Mouse (Mus musculus) frontal cortex, postnatal 10 days (tissue): Measurements from ENCODE around the gene Tprn.
A peak's percentile ranks its signal among the peaks of the same experiment; 100 is the strongest.

Source experiments
- DNase-seq, 2 experiments: peaks; one replicate each; pipeline ENCODE4 v3.0.0; 2022; ENCODE audit warnings: low spot score in 2 of 2, mixed read lengths in 1 of 2

Gene Tprn

DNA sequence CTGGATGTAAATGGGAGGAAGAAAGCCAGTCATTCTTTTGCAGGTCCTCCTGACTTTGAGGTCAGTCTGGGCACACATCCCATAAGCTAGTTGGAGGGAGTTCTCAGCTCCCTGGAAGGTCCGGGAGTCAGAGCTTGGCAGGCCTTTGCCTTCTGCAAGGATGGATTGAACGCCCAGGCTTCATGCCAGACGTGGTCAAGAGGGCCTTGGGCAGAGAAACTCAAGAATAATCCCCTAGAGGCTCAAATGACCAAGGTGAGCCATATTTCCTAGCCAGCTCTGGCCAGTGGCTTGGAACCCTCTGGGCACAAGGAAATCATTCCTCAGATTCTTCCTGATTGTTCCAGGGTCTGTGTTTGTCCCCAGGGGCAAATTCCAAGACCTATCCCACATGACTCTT lies 2.4 kb downstream of the Tprn start:
- DNase-seq = peak in 1 of 2 experiments; percentile 9

DNA sequence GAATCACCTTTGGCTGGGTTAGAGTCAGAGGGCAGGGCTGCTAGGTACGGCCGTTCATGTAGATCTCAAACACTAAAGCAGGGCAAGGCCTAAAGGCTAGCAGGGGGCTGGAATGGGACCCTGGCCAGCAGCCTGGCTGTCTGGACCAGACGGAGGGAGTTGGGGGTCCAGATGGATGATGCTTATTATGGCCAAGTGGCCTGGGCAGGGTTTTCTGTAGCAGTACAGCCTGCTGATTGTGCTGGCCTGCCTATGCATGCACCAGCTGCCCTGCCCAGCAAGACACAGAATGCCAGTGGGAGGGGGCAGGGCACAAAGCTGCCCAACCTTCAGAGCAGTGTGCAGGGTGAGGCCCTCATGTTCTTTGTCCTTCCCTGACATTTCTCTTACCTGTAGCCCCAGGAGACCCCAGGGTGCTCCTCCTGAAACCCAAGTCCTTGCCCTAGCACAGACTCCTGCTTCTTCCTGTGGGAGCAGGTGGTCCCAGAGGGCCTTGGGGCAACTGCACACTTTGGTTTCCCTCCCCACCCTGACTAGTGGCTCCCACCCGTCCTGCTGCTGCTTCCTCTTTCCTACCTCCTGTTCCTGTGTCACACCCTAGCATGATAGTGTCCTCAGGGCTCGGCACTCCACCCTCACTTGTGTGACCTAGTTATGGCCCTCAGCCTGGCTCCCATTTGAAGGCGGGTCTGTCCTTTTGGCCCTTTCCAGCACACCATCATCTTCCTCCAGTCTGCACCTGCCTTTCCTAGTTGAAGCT lies 3.7 kb downstream of the Tprn start:
- peak in 1 of 2 experiments; percentile 17 for DNase-seq

DNA sequence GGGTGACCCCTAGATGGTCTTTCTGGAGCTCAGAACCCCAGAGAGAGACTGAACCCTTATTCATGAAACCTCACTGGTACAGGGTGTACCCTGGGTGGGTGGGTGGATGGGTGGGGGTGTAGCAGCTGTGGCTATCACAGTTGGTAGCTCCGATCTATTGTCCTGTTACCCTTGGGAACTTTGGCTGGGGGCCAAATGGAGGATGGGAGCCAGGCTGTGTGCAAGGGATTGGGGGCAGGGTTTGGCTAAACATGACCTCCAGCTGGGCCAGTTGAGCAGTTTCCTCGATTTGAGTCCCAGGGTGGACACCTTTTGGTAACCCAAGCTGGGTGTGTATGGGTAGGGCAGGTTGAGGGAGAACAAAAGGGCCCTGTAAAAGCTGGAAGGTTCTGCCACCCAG lies 4.3 kb downstream of the Tprn start:
- peak in 1 of 2 experiments; percentile 31 for DNase-seq

DNA sequence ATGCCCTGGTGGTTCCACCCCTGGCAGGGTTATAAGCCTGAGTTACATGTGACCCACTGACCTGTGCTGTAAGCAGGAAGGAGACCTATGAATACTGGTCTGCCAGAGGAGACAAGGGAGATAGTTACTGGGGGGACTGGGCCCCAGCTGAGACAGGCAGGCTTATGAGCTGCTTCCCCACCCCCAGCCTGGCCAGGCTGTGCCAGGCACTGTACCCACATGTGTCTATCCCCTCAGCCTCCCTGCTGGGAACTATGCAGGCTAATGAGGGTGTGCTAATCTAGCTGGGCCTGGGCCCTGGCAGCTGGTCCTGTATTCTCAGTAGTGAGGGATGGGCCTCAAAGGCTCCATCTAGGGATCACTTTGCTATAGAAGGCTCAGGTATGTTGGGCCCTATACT lies 4.8 kb downstream of the Tprn start:
- DNase-seq = no peak

DNA sequence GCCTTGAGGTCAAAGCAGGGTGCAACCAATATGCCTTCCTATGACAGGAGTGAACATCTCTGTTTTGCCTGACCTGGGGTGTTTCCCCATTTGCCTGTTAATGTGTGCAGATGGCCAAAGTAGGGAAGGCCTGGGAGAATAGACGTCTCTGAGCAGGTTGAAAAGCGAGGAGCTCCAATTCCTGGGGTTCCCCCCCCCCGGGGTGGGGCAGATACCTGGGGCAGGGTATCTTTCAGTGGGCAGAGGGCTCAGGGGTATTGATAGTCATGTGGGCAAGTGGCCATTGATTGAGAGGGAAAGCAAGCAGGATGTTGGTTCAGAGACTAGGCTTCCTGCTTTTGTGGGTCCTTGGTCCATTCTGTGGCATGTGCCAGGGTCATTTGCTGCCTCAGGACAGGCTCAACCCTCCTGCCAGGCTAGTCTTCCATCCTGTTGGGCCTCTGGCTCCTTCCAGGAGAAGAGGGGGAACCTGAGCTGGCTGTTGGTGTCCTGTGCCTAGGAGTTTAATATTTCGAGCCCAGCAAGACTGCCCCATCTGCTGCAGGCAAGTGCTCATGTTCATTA lies 5.4 kb downstream of the Tprn start:
- DNase-seq = no peak

DNA sequence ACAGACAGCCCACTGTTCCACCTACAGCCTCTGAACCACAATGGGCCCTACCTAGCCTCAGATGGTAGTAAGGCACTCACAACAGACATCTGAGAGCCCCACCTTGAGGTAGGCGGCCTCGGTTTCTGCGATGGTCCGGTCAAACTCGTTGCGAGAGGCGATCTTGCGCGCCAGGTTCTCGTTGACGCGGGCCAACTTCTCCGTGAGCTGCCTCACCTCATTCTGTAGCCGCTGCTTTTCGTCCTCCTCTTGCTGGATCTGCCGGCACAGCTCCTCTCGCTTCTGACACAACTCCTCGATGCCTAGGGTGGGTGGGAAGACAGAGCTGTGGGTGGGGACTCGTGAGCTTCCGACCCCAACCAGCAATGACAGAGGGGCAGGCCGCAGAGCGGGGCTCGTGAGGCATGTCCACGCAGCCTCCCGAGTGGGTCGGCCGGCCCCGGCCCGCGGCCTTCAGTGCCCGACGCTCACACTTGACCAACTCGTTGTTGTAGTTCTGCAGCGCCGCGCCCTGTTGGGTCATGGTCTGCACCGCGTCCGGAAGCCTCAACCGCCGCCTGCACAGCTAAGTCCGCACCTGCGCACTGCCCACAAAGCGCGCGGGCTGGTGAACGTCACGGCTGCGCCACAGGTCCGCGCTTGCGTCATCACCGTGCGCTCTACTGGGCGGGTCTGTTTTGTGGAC lies 9.6 kb downstream of the Tprn start, which contains the start of the genes Ssna1 and Anapc2:
TSS of gene Ssna1 (minus strand) at position 612 of the 685 bp plus-strand sequence.
TSS of gene Anapc2 (plus strand) at position 652 of the 685 bp plus-strand sequence.
- DNase-seq = peak; percentile 93 to 98

DNA sequence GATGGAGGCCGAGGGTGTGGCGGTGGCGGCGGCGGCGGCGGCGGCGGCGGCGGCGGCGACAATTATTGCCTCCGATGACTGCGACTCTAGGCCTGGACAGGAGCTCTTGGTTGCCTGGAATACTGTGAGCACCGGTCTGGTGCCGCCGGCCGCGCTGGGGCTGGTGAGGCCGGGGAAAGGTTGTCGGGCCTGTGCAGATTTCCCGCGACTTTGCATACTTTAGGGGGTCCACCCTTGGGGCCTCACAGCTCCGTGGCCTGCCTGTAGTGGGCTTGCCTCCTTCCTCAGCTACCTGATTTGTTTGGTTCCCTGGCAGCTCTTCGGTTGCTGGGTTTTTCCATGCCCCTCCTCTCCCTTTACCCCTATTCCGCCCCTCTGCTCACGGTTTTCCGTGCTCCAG lies 10.1 kb downstream of the Tprn start:
- DNase-seq = no peak

DNA sequence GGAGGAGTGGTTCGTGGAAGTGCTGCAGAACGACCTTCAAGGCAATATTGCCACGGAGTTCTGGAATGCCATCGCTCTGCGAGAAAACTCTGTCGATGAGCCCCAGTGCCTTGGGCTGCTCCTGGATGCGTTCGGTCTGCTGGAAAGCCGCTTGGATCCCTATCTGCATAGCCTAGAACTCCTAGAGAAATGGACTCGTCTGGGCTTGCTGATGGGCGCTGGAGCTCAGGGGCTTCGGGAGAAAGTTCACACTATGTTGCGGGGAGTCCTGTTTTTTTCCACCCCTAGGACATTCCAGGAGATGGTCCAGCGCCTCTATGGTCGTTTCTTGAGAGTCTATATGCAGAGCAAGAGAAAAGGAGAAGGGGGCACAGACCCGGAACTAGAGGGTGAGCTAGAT lies 10.6 kb downstream of the Tprn start:
- no peak for DNase-seq

DNA sequence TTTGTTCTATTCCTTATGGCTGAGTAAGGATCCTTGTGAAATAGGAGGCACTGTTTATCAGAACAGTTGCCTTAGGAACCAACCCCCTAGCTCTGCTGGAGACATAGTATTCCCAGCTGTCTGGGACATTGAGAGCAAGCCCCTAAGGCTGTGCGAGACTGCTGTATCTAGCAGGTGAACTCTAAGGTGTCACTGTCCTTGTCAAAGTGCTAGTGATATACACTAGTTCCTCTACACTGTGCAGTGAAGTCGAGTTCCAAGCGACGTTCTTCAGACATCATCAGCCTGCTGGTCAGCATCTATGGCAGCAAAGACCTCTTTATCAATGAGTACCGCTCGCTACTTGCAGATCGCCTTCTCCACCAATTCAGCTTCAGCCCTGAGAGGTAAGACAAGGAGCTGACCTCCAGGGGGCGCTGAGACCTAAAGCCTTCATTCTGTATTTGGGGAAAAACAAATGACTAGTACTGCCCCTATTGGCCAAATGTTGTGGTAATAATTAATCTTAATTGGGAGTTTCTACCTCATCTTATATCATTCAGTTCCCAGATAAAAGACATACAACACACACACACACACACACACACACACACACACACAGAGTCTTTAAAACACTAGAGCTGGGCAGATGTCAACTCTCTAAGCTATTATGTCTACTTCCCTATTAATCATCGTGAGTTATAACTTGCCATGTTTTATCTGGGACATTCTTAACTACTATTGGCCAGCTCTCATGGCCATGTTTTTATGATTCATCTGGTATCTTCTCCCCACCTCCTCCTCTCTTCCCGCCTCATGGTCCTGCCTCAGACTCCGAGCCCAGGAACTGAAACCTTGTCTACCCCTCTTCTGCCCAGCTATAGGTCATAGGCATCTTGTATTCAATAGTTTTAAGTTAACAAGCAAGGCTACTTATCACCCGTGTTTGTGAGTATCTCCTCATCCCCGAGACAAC lies 16.8 kb downstream of the Tprn start:
- DNase-seq = peak in 1 of 2 experiments; percentile 72

DNA sequence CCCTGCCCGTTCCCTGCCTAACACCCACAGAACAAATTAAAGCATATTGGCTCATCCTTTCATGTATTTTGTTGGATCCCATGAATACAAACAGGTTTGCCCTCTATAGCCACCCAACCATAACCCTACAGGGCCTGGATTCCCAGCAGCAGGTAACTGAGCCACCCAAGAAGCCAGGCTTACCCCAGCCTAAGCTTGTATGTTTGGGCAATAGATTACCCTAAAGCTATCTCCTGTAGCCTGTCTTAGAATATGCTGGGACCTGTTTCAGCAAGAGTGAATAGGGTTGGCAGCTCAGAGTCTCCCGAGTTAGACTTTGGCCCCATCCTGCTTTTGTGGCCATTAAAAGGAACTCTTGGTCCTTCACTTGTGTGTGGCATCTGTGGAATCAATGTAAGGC lies 23.1 kb downstream of the Tprn start:
- peak in 1 of 2 experiments; percentile 7 for DNase-seq

DNA sequence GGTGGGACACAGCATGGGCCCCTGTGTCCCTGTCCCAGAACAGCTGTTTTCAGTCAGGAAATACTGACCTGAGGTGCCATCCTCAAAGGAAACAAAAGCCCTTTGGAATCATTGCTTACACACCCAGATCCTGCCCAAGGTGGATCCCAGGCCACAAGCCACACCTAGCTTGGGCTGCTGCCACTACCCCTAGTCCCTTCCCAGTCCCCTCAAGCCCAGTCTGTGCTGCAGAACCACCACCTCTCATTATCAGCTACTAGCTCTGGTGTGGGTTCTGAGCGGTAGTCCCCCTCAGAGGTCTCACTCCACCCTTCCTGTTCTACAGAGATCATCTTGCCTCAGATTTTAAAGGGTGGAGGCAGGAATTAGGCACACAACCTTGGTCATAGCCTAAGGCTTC lies 23.9 kb downstream of the Tprn start:
- DNase-seq = peak in 1 of 2 experiments; percentile 9

DNA sequence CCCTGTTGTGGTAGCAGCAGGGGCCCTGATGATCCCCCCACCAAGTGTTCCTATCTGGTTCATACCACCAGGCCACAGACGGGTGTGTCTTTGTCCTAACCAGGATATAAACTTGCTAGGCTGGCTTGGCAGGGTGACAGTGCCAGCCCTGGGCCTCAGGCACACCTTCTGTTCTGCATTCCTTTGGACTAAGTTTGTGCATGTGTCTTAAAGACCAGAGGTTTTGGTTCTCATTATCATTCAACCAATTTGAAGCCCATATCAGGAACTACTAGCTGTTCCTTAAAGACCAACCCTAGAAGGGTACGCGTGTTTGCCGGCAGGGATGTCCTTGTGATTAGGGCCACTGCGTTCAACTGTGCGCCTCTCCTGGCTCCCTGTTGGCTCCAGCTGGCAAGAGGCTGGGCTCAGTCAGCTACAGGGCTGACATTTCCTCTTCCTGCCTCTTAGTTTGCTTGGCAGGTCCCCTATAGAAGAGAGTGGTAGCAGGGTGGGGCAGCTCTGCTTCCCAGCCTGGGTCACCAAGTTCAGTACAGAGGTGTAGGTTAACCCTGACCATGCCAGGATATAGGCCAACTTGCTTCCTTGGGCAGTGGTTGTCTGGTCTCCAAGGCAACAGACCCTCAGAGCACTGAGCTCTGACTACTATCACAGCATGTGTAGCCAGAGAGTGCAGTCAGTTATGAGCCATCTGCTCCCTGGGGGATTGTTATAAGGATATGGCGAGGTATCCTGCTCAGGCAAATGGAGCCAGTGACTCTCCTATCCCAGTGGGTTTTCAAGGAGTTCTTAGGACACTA lies 24.6 kb downstream of the Tprn start:
- peak in 1 of 2 experiments; percentile 21 for DNase-seq

DNA sequence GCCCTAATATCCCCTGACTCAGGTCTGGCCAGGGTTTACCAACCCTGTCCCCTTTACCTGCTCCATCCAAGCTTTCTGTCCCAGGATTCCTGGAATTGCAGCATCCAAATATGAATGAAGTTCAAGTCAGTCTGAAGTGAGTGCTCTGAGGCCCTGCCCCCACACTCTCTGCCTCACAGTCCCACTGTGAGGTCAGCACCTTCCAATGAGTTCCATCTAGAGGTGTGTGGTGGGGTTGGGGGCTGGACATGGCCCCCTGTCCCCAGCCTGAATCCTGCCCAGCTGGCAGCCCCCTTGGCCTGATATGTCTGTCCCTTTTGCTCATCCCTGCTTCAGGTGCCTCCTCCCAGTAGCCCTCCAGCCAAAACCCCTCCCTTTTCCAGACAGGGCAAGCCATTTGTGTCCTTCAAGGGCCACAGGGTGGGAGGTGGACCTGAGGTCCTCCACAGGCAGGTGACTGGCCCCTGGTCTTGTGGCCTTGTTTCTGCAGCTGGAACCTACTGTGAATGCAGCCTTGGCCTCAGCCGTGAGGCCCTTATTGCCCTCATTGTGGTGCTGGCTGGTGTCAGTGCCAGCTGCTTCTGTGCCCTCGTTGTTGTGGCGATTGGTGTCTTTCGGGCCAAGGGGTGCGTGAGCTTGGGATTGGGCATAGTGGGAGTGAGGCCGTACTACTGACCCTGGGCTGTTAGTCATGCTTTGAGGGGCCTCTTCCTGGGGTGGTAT lies 25.7 kb downstream of the Tprn start, which contains the start of gene Tmem210:
TSS of gene Tmem210 (plus strand) at position 219 of the 723 bp plus-strand sequence.
- DNase-seq = peak in 1 of 2 experiments; percentile 22

DNA sequence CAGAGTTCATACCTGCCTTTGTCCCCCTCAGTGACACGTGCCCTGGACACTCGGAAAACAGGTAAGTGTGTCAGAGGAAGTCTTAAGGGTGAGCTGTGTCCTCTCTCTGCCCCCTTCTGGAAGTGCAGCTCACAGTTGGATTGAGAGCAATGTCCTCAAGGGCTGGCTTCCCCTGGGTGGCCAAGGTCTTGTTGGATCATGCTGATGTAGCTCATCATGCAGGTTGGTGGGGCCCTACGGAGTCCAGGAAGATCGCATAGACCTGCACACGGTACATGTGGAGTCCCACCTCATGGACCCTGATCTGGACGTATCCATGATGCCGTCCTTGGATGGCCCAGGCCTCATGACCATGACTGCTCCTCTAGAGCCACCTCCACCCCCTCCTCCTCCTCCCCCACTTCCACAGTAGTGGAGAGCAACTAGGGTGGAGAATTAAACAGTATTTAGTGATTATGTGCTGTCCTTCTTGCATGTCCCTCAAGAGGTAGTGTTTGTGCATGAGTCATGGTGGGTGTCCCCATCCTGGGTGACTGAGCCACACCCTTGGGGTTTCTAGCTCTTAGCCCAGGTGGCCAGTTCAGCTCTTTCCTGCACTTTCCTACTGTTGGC lies 26.4 kb downstream of the Tprn start:
- DNase-seq = peak in 1 of 2 experiments; percentile 9

DNA sequence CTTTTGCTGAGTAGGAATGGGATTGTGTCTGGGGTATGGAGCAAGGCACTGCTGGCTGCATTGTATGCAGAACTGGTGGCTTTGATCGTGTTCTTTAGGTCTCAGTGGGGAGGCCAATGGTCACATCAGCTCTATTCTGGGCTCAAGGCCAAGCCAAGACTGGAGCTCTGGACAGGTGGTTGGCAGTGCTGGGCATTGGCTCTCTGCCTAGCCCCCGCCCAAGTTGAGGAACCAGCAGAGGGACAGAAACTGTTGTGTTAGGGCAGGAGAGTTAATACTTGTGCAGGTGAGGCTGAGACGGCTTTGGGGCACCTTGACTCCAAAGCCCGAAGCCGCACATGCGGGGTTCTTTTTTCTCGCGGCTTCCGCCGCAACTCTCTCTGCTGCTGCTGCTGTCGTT lies 27.2 kb downstream of the Tprn start, which contains the start of gene Lrrc26:
TSS of gene Lrrc26 (plus strand) at position 265 of the 400 bp plus-strand sequence.
- peak in 1 of 2 experiments; percentile 27 for DNase-seq

DNA sequence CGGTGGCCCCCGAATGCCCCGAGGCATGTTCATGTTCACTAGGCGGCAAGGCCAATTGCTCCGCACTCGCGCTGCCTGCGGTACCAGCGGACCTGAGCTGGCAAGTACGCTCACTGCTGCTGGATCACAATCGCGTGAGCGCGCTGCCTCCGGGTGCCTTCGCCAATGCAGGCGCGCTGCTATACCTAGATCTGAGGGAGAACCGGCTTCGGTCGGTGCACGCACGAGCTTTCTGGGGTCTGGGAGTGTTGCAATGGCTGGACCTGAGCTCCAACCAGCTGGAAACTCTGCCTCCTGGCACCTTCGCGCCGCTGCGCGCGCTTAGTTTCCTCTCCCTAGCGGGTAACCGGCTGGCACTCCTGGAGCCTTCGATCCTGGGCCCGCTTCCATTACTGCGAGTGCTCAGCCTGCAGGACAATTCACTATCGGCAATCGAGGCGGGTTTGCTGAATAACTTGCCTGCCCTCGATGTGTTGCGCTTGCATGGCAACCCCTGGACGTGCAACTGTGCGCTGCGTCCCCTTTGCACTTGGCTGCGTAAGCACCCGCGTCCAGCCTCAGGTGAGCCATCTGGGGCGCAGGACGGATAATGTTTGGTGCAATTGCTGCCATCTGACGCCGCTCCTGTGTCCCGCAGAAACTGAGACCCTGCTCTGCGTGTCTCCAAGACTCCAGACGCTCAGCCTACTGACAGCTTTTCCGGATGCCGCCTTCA lies 27.8 kb downstream of the Tprn start:
- peak in 1 of 2 experiments; percentile 66 for DNase-seq

DNA sequence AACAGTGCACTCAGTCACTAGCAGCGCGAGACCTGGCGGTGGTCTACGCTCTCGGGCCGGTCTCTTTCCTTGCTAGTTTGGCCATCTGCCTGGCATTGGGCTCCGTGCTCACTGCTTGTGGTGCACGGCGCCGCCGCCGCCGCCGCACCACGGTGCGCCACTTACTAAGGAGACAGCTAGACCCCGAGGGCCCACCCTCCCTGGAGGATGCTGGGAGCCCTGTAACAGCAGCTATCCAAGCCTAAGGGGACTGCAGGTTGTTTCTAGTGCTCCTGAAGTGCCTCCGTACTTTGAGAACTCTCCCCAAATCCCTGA lies 28.4 kb downstream of the Tprn start:
- DNase-seq = peak in 1 of 2 experiments; percentile 43

DNA sequence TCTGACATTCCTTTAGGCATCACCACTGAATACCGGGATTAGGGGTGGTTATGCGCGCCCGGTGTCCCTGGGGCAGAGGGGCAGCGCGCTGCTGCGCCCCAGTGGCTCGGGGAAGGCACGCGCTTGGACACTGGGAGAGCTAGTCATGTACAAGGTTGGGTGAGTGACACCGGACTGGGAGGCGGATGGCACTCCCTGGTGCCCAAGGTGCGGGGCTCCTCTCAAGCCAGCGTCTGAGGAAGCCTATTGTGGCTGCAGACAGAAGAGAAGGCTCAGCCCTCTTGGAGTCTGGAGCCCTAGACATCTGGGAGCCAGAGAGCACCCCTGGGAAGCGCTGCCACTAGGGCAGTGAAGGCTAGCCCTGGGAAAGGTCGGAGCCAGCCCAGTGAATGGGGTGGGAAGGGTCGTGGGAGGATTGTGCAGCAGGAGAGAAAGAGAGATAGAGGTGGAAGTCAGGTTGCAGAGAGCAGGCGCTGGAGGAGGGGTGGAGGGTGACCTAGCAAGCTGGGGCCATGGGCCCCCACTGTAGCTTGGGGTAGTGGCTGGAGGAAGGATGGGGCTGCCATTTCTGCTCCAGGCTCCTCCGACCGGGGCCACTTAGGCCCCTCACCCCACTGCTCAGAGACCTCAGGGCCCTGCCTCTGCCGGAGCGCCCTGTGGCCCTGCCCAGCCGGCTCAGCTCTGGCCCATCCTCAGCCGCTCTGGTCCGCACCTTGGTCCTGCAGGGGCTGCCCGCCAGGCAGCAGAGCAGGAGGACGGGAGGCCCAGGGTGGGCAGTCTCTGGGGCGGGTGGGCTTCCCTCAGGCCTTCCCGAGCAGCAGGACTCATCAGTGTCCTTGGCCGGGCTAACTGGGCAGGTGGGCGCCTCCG lies 29.0 kb downstream of the Tprn start:
- peak in 1 of 2 experiments; percentile 31 for DNase-seq
